Mouse (Mus musculus) liver, postnatal 0 days (tissue): ENCODE measurements around the gene Hgd.

Experiments used
- CTCF ChIP-seq: sonication (generic); IDR thresholded peaks from 2 replicates; pipeline ENCODE4 v1.5.1; 2016; ENCODE audit warnings: antibody characterized with exemption, low read depth
- EP300 ChIP-seq: IDR thresholded peaks from 2 replicates; pipeline ENCODE4 v1.6.1; 2016; ENCODE audit warnings: antibody characterized with exemption, low read depth, mild to moderate bottlenecking

- TF ChIP-seq CTCF, result no peak
- TF ChIP-seq EP300, result no peak
These were observed 67.1 kb downstream of the Hgd start for GRCm38 (mm10) chr16:37647067-37647466.
